Mouse (Mus musculus): ENCODE data around the gene Ifng.

Gene Ifng

GRCm38 (mm10) chr10:118479244-118479643 is 38.4 kb downstream of the Ifng start:
- no peak for DNase-seq (ENCODE audit: low spot score in 2 of 2)

GRCm38 (mm10) chr10:118480118-118480517 is 39.3 kb downstream of the Ifng start:
- no peak for DNase-seq (ENCODE audit: low spot score in 2 of 2)

GRCm38 (mm10) chr10:118480793-118481192 is 39.9 kb downstream of the Ifng start:
- DNase-seq (ENCODE audit: low spot score in 2 of 2) = no peak

- DNase-seq (ENCODE audit: low spot score in 2 of 2) = no peak
These were observed 53.3 kb downstream of the Ifng start for GRCm38 (mm10) chr10:118494109-118494508.

- no peak for DNase-seq (ENCODE audit: low spot score in 2 of 2)
These were observed 54.5 kb downstream of the Ifng start for GRCm38 (mm10) chr10:118495362-118495761.

Measured in spleen, postnatal 4 days (tissue).